Mouse (Mus musculus) heart, postnatal 25 days (tissue): ENCODE data around the gene Mafg. TPM values are rescaled to one million over a fixed set of nuclear protein-coding genes. Genes with fewer than 3 reads are reported as not detected.
"Not testable (repeated sequence)": the region's sequence is repeated elsewhere in the genome, so short reads cannot be mapped to it uniquely, and the experiment has no call there.

Experiments
- DNase-seq: peaks from one replicate; pipeline ENCODE4 v3.0.0; 2022; ENCODE audit warnings: low spot score
- intact Hi-C: fragments of 180-260 bp; cut with DNase I; formaldehyde crosslinking; loops from one replicate; pipeline ENCODE4 v1.15.1; 2025
- total RNA-seq, 2 experiments: library from RNA; stranded (reverse); gene quantifications; 2 replicates each; pipeline ENCODE4 v1.2.3; 2021

The Mafg gene
- total RNA-seq, 2 experiments from 2014 or later, result 38.7 to 42.1 TPM

- no peak for DNase-seq
- intact Hi-C loops, result no loop called here
Measured at GRCm38 (mm10) chr11:120605667-120606066, 27.7 kb downstream of the Mafg start.

GRCm38 (mm10) chr11:120603545-120603944 lies 29.9 kb downstream of the Mafg start:
- DNase-seq, result no peak
- intact Hi-C loops, result no loop called here

- intact Hi-C loops, result no loop called here
- no peak for DNase-seq
Measured at GRCm38 (mm10) chr11:120600716-120601115, 32.7 kb downstream of the Mafg start.

GRCm38 (mm10) chr11:120598990-120599549 lies 34.3 kb downstream of the Mafg start:
- intact Hi-C loops, result no loop called here
- no peak for DNase-seq

GRCm38 (mm10) chr11:120598283-120598989 lies 35.0 kb downstream of the Mafg start, which contains the start of the genes Alyref and Anapc11:
Gene Alyref (minus strand): TSS chr11:120598365.
Gene Anapc11 (plus strand): TSS chr11:120598421.
- DNase-seq, result peak; percentile 87
- intact Hi-C loops, result no loop called here

GRCm38 (mm10) chr11:120597240-120598235 lies 35.9 kb downstream of the Mafg start:
- DNase-seq, result no peak
- intact Hi-C loops, result loop anchor here (2.0 kb wide), 1 partner anchor 15 kb away; no protein-coding TSS in a partner anchor

GRCm38 (mm10) chr11:120588531-120588930 lies 44.9 kb downstream of the Mafg start:
- no peak for DNase-seq
- intact Hi-C loops, result no loop called here

GRCm38 (mm10) chr11:120583937-120584336 lies 49.5 kb downstream of the Mafg start:
- no peak for DNase-seq
- intact Hi-C loops, result loop anchor here (2.0 kb wide), 1 partner anchor 13 kb away; no protein-coding TSS in a partner anchor

GRCm38 (mm10) chr11:120582982-120583293 lies 50.5 kb downstream of the Mafg start:
- intact Hi-C loops, result loop anchor here (2.0 kb wide), 1 partner anchor 14 kb away; no protein-coding TSS in a partner anchor
- DNase-seq, result not testable (repeated sequence)

- intact Hi-C loops, result loop anchor here (2.0 kb wide), 1 partner anchor 14 kb away; no protein-coding TSS in a partner anchor
- no peak for DNase-seq
Measured at GRCm38 (mm10) chr11:120582268-120582981, 51.0 kb downstream of the Mafg start.

- peak; percentile 79 for DNase-seq
- intact Hi-C loops, result loop anchor here (2.0 kb wide), 1 partner anchor 15 kb away; no protein-coding TSS in a partner anchor
Measured at GRCm38 (mm10) chr11:120581490-120582267, 51.7 kb downstream of the Mafg start, which contains the start of gene Arhgdia. Gene Arhgdia (minus strand): TSS chr11:120581624.

GRCm38 (mm10) chr11:120580871-120581331 lies 52.5 kb downstream of the Mafg start:
- intact Hi-C loops, result no loop called here
- DNase-seq, result no peak

- intact Hi-C loops, result no loop called here
- DNase-seq, result no peak
Measured at GRCm38 (mm10) chr11:120580190-120580589, 53.2 kb downstream of the Mafg start.

- DNase-seq, result no peak
- intact Hi-C loops, result loop anchor here (1.0 to 2.0 kb wide), 2 partner anchors 33 to 133 kb away; no protein-coding TSS in a partner anchor
Measured at GRCm38 (mm10) chr11:120579316-120580107, 53.9 kb downstream of the Mafg start.

GRCm38 (mm10) chr11:120578694-120579243 lies 54.6 kb downstream of the Mafg start:
- DNase-seq, result no peak
- intact Hi-C loops, result loop anchor here (1.0 to 2.0 kb wide), 2 partner anchors 34 to 134 kb away; no protein-coding TSS in a partner anchor

- DNase-seq, result no peak
- intact Hi-C loops, result loop anchor here (2.0 kb wide), 1 partner anchor 35 kb away; no protein-coding TSS in a partner anchor
Measured at GRCm38 (mm10) chr11:120578024-120578693, 55.2 kb downstream of the Mafg start.
